Mouse (Mus musculus): ENCODE measurements at regions not wholly inside any gene's neighbourhood (a gene's known extent, or its start where the extent isn't known, plus 50 kb on each side); places are given as distances from the start of the nearest gene placed in this dataset.

DNA sequence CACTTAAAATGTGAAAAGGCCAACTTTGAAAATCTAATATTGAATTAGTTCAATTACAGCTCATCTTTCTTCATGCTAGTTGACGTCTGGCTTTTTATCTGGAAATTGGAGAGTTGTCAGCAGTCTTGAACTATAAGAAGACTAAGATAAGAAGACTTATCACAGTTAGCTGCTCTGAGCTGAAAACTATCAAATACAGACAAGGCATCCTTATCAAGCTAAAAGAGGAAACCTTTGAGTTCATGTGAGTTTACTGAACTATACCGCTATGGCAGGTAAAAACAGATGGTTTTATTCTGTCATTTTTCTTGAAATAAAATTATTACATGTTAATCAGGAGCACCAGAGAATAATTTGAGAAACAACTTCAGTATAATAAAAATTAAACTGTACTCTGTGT is 735.2 kb upstream of the Marcks start:
- TF ChIP-seq POLR2A (IDR thresholded peaks at IDR 0.05; ENCODE audit: low read depth, low read length) (no peak), CTCF (conservative IDR thresholded peaks at IDR 0.05; ENCODE audit: insufficient read depth, insufficient read length, low read depth, low read length) (no peak)

Measured in kidney, adult 2 months (tissue).